Mouse (Mus musculus) gastrocnemius, postnatal 36 days (tissue): ENCODE data around the gene Traf3ip1. TPM values are rescaled to one million over a fixed set of nuclear protein-coding genes. Genes with fewer than 3 reads are reported as not detected.

ENCODE experiments used
- DNase-seq, 2 experiments: peaks; one replicate each; pipeline ENCODE4 v3.0.0; 2022
- intact Hi-C: fragments of 180-260 bp; cut with DNase I; formaldehyde crosslinking; loops from one replicate; pipeline ENCODE4 v1.15.1; 2025
- long read RNA-seq, 2 experiments: library from polyadenylated mRNA; stranded (forward); transcript quantifications; one replicate each; pipeline ENCODE4 v2.0.0; 2021
- total RNA-seq, 2 experiments: library from RNA; stranded (reverse); gene quantifications; 2 replicates each; pipeline ENCODE4 v1.2.3; 2021

The Traf3ip1 gene
- 1 to 10 TPM; 2.7 to 3.4 TPM for total RNA-seq
- long read RNA-seq, experiment 1 = 0 reads
- long read RNA-seq, experiment 2, partial matches to known transcripts = 0 of 1 reads
- long read RNA-seq, experiment 2, other reads (novel, unspliced or antisense) = 1 of 1 reads

DNA sequence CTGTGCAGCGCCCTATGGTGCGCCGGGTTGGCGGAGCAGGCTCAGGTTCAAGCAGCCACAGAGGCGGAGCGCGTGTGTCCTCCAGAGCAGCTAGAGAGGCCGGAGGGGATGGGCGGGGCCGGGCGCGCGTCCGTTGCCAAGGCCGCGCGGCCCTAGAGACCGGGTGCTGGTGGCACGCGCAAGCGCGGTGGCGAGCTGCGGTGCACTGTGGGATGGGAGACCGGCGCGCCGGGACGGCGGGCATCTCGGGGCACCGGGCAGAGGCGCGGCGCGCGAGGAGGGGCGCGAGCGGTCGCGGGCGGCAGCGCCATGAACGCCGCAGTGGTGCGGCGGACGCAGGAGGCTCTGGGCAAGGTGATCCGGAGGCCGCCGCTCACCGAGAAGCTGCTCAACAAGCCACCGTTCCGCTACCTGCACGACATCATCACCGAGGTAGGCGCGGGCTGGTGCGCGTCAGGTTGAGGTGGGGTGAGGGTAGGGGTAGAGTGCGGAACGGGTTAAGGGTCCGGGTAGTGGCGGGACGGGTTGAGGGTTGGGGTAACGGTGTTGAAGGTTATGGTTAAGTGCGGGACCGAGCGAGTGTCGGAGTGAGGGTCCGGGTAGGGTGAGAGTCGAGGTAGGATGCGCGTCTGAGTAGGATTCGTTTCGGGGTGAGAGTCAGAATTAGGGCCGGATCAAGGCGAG, at the start of gene Traf3ip1:
Gene Traf3ip1, plus strand, starts transcription at position 191 of the 684 bp plus-strand sequence.
- DNase-seq = peak; percentile 86 to 90
- intact Hi-C loops = no loop called here

DNA sequence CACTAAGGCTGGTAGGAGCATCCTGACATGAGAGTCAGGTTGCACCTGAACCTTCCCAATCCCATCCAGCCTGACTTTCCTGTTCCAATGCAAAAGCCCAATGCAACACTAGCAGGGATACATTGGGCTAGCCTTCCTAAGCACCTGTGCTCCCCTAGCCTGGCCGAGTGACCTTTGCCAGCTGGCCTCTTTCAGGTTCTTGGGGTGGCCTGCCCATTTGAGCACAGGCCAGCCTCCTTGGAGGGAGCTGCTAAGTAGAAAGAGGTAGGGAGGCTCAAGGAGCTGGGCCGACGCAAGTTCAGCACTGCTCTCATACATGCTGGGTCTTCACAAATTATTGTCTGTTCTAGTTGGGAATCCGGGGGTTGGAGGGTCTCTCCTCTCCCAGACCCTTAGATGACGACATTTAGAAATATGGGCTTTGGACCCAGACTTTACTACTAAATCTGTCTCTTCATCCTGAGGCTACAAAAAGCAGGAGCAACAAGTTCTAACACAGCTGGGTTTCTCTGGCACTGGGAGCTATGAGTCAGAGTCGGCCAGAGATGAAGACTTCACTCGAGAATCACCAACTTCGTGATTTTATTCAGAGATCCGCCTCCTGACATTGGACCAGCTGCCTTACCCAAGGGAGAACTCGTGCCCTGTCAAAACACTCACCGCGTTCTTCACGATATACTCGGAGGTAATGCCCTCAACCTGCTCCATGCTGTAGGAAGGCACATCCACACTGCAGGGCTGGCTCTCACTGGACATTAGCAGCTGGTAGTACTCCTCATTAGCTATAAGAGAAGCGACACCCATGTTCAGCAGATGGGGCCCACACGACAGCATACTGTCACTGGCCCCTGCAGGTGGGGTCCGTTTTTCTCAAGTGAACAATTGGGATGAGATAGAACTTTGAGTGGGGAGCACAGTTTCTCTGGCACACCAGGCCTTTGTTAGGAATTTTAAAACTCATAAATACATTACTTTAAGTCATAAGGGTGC, 49.3 kb upstream of the Traf3ip1 start:
- DNase-seq = no peak
- intact Hi-C loops = no loop called here

DNA sequence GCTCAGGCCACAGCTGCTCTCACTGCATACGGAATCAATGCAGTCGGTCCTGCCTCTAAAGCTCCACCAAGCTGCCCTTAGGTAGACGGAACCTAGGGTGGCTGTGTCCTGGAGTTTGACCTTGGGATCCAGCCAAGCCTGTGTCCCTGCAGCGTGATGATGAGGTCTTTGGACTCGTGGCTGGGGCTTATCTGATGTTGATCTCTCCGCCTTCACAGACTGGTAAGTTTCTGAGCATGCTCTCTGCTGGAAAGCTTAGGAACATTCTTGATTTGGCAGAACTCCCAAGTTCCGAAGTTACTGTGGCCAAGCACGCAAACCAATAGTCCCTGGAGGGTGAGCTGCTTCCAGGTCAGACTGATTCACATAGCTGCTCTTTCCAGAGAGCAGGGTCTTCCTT, 48.4 kb upstream of the Traf3ip1 start:
- intact Hi-C loops = no loop called here
- DNase-seq = peak; percentile 58 to 77

DNA sequence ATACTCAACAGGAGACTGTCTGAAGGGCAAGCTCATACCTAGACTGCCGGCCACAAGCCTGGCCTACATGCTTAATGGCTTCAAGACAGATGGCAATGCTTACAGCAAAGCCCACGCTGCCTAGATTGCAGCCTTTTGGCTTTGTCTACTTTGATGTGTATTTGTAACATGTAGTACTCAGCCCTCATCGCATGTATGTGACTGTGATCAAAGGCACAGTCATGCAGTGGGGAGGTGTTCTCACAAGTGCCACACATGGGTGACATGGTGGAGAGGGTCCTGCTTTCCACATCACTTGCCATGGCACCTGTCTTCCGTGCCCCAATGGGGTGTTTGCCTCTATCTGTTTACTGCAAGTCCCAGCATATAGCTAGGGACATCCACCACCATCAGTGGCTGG, 47.9 kb upstream of the Traf3ip1 start:
- intact Hi-C loops = no loop called here
- DNase-seq = peak in 1 of 2 experiments; percentile 2

DNA sequence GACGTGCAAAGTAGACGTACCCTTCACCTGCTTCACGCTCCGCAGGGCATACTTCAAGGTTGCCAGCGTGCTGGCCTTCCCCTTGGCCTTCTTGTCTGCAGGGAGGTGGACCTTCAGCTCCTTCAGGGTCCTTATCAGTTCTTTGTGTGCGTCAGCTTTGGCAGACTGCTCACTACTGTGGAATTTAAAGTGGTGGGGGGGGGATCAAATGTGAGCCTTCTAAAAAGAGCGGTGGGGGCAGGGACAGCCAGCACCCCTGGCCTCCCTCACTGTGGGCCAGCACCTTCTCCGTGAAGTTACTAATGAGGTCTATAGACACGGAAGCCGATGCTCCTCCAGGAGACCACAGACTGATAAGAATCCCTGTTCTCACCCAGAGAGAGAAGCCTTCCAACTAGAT, 45.8 kb upstream of the Traf3ip1 start:
- DNase-seq = no peak
- intact Hi-C loops = no loop called here

DNA sequence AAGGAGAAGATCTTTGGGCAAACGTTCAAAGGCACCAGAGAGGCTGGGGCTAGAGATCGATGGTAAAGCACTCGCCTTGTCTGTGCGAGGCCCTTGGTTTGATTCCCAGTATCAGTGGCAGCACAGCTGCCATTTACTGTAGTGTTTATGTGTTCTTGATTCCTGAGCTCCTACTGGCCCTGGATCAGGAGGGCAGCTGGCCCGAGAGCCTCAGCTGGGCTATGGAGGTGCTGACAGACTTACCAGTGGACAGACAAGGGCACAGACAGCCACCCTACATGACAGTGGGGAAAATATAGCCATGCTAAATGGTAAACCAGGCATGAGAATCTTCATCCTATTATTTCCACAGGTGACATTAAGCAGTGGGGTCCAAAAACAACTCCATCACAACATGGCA, 43.6 kb upstream of the Traf3ip1 start:
- intact Hi-C loops = no loop called here
- peak; percentile 43 to 53 for DNase-seq

DNA sequence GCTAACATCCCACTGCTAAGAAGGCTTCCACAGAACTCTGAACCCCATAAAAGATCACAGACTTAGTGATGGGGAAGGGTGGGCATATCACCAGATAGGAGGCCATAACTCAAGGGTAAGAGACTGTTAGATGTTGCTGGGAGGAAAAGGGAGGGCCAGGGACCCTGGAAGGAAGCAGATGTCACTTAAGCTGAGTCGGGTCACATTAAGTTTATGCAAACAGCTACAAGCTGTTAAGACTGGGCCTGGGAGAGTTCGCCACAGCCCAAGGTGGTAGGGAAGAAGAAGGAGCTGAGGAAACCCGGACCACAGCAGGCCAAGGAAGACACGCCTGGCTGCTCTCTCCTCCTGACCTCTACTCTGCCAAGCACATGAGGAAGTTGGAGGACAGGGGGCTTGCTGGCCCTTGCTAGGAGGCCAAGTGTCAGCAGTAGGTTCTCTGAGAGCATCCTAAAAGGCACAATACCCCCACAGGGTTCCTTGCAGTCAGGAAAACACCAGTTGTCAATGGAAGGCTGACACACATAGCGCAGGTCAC, 42.8 kb upstream of the Traf3ip1 start:
- intact Hi-C loops = no loop called here
- peak in 1 of 2 experiments; percentile 1 for DNase-seq

DNA sequence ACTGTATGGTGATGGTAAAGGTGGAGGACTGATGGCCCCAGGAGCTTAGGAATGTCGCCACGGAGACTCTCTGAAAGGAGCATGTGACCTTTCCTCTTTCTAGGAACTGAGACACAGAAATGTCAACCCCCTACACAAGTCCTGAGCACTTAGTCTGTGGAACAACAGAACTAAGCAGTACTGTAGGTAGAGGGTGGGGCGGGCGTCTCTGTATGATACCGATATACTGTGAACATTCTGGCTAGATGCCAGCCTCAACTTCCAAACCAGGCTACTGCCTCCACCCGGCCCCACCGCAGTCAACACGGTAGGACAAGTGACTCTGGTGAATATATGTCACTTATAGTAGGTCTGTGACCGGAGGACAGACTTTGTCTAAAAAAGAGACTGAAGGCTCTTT, 40.5 kb upstream of the Traf3ip1 start:
- intact Hi-C loops = no loop called here
- DNase-seq = peak in 1 of 2 experiments; percentile 3

DNA sequence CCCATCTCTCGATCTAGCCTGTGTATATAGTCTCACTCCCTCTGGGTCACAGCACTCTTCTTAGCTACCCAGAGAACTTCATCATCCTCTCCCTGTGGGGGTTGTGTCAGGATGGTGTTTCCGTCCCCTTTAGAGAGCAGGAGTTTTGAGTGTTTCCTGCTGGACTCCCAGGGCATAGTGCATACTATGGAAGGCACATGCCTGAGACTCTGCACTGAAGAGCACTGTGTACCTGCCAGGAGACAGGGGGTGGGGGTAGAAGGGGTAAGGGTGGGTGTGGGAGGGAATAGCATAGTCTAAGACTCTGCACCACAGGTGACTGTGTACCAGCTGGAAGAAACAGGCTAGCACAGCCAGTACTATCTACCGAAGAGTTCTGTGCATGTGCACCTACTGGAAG, 40.1 kb upstream of the Traf3ip1 start:
- intact Hi-C loops = no loop called here
- peak in 1 of 2 experiments; percentile 1 for DNase-seq

DNA sequence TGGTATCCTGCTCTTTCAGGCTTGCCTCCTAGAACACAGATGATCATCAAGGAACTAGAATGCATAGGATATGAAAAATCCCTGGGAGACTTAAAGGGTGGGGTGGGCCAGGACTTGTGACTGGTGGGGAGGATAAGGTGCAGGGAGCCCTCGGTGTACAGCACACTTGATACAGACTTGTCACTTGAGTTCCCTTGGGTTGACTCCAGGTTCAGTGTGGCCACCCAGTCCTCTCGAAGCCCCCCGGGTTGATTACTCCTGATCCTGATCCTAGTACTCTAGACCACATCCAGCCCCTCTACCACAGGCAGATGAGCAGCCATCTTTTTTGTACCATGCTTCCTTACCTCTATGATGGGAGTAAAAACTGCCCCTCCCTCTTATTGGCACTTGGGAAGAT, 39.5 kb upstream of the Traf3ip1 start:
- DNase-seq = no peak
- intact Hi-C loops = no loop called here

DNA sequence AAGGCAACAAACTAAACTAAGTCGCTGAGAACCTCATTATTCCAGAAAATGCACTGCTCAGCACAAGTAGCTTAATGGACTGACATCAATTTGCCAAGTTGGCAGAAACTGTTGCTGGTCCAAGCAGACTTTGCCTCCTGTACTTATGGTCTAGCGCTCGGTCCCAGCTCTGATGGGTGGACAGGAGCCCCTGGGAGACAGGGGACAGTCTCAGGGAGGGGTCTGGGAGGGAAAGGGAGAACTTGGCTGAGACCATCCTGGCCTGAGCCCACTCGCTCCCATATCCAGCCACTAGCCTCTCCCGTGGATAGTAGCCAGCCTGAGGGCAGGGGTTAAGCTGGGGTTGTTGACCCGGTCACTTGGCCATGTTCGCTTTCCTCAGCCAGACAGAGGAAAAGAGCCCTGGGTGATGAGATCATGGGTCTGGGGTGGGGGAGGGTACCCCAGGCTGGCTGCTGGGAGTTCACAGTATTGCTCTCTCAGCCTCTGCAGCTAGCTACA, 38.7 kb upstream of the Traf3ip1 start:
- peak; percentile 51 to 61 for DNase-seq
- intact Hi-C loops = no loop called here

DNA sequence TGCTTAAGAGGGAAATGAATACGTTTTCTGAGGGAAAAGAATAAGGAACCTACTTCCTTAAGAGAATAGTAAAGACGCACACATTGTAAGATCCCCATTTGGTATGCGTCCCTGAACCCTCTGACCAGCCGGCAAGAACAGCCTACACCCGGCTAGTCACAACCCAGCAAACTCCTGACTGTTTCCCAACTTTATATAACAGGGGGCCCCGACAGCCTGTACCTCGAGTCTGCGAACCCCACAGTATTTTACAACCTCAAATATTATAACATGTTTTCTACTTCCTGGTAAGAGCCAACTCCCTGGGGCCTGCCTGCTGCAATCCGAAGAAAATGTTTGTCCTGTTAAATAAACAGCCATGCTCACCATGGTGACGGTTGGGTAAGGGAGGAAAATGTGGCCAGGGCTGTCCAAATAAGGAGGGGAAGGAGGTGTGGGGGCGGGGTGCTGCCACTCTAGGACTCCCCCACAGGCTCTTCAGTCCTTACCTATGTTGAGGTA, 38.1 kb upstream of the Traf3ip1 start:
- intact Hi-C loops = no loop called here
- peak in 1 of 2 experiments; percentile 65 for DNase-seq

DNA sequence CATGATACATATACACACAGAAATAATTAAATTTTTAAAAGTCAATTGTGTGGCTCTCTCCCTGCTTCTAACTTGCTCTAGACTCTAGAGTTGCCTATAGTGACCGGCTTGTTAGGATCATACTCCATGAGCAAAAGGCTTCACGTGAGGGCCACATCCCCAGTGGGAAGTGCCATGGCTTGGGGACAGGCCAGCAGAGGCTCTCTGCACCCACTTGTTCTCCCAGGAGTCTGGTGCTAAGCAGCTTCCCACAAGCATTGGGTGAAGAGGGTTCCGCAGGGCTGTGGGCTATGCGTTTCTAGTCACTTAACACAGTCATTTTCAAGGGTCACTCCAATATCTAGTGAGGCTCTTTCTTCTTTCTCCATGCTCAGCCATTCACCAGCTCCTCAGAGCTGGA, 37.3 kb upstream of the Traf3ip1 start:
- DNase-seq = no peak
- intact Hi-C loops = no loop called here

DNA sequence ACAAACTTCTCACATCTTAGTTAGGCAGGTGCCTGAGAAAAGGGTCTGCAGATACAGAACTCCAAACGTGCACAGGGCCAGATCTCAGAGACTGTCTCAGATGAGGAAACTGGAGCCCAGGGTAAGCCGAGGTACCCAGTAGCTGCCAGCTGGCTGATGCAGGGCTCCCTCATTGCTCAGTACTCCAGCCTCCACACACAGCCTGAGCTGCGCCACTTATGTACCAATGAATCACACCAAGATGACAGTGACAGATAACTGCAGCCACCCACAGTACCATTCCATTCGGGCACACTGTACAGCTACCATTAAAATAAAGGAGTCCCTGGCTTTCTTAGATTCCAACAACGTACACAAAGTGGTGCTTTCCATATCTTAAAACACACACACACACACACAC, 36.7 kb upstream of the Traf3ip1 start:
- intact Hi-C loops = no loop called here
- DNase-seq = no peak

DNA sequence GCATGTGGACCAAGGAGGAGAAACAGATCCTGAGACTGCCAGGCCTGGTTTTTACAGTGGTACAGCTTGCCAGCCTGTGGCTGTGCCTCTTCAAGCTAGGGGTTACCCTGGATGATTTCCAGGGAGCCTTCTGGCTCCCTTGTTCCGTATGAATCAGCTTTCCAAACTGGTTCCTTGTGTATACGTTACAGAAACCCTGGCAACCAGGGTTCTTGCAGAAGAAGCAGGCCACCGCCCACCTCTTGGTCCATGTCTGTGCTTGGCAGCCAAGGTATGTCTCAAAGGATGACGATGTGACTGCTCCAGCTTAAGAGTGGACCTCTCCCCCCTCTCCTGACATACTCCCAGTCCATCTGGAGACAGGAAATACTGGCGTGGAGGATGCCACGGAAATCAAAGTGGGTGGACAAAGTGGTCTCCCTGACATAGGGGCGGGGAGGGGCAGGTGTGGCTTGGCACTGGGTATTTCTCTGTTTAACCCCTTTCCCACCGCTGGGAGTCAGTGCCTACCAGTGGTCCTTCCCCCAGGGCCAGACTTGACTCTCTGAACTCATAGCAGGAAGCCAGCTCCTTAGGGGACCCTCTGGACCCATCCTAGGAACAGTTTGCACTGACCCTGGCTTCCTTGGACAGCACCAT, 36.1 kb upstream of the Traf3ip1 start:
- intact Hi-C loops = no loop called here
- DNase-seq = peak in 1 of 2 experiments; percentile 40

DNA sequence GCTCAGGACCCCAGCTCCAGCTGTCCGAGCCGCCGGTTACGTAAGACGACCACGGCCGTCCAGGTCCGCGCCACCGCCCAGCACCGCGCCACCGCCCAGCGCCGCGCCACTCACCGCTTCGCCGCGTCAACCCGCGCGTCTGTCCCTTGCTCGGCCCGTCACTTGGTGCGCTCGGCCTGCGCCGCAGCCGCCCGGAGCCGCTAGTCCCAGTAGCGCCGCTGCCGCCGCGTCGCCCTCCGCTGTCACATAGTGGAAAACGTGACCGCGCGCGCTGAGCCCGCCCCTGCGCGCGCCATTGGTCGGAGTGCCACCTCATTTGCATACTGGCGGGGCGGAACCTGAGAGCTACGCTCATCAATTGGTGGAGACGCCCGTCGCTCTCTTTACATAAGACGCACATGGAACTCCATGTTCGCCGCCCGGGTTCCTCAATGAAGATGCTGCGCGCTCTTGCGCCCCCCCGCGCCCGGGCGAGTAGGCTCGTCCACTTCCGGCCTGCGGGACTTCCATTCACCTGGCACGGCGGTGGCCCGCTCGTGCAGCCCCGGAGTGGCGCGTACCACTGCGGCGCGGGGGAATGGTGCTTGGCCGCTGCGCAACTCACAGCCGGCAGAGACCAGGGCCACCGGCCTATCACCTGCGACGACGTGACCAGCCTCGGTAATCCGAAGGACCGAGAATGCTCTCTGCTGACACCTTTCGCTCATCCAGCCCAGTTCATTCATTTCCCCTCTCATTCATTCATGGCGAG, 35.2 kb upstream of the Traf3ip1 start, which contains the start of gene Per2:
Gene Per2, minus strand, starts transcription at position 266 of the 751 bp plus-strand sequence.
- intact Hi-C loops = no loop called here
- DNase-seq = peak; percentile 98 to 99

DNA sequence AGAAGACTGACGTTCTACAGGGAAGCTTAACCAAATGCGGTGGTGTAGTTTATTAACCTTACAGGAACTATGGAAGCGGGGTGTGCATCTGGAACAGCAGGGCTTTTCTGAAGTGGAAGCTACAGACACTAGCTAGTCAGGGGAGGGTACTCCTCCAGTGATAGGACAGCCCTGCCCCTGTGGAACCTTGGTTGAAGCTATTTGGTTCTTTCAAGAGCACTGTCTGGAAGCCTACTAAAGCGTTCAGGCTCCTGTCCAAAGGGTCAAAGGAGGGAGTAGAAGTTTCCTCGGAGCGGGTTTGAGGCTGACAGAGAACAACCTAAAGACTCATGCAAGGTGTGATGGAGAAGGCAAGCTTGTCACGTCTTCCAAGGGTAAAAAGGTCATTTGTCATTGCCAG, 34.4 kb upstream of the Traf3ip1 start:
- no peak for DNase-seq
- intact Hi-C loops = loop anchor here (5.0 kb wide), 1 partner anchor 33 kb away; no protein-coding TSS in a partner anchor

DNA sequence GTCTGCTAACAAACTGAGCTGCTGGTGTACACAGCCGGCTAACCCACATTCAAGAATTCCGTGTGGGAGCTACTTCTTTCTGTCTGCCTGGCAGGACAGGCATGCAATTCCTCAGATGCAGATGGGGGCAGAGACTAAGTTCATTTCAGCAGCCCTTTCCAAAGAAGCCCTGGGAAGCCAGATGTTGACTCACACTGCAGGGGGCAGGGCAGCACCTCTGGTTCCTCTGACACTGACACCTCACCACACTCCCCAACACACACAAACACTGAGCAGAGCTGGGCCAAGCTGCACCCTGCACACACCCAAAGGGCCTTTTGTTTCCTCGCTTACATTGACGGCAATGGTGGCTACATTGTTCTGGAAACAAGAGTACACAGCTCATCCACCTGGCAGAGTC, 33.9 kb upstream of the Traf3ip1 start:
- intact Hi-C loops = loop anchor here (5.0 kb wide), 1 partner anchor 33 kb away; no protein-coding TSS in a partner anchor
- no peak for DNase-seq

DNA sequence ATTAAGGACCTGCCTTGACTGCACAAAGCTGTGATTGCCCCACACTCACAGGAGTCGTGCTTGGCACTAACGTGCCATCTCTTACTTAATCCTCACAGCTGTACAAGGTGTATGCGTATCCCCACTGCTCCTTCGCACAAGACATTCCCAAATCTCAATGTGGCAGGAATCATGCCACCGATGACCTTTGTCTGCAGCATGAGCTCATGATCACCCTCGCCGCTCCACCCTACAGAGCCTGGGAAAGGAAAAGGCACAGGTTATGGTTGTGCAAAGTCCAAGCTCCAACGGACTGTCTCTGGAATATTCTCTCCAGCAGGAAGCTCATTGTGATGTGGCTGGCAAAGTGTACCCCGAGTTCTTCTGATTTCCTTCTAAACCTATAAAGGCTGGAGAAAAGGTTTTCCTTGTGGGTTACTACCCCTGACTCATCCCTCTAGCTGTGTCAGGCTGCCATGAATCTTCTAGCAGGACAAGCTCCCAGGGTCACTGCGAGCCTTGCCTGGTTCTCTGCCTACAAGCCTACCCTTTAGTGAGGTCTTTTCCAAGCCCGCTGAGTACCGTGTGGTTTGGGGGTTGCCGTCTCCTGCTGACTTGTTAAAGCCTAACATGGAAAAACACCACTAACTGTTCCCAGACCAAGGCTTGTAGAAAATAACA, 31.0 kb upstream of the Traf3ip1 start:
- no peak for DNase-seq
- intact Hi-C loops = loop anchor here (5.0 kb wide), 1 partner anchor 36 kb away; no protein-coding TSS in a partner anchor
